In the genomic region with DNA sequence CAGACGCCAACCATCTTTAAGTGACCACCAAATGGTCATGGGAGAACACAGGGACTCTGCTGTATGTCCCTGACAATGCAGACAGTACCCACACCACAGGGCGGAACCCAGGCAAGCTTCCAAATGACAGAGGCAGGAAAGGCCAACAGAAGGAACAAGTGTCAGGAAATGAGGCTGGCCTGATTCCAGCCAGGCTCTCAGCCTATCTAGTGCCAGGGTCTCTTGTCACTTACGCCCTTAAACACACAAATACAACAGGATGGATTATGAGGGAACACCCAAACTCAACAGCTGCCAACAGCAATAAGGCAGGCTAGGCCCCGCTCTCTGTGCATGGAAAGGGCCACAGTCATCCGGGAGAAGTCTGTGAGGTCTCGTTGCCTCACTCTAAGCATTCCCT, we compare ENCODE assay signal across 8 mouse cellular contexts. TPM values are rescaled to one million over a fixed set of nuclear protein-coding genes. Genes with fewer than 3 reads are reported as not detected.
DNase-seq lines count a peak whose midpoint lies in the region; ATAC-seq and TF ChIP-seq lines count a peak whose summit lies in the region.

No protein-coding gene starts in this region.

- no peak for TF ChIP-seq CTCF in heart, adult 2 months (IDR thresholded peaks at IDR 0.05)

- H3K4me2 ChIP-seq in neural tube, embryonic 14.5 days (ENCODE audit: low read depth, low read length): no peak overlapping the region

- peaks cover 7% of the 10 kb centered on the region for H3K36me3 ChIP-seq in heart, adult 2 months (ENCODE audit: control insufficient read depth, insufficient read depth, low read length)
- H3K36me3 ChIP-seq in neural tube, embryonic 14.5 days (ENCODE audit: control insufficient read depth, insufficient read depth, low read length): no peaks in the 10 kb centered on the region

- no peak overlapping the region for H3K4me3 ChIP-seq in heart, adult 2 months
- H3K4me3 ChIP-seq in neural tube, embryonic 14.5 days (ENCODE audit: low read depth, low read length): no peak overlapping the region

- peak; percentile 91; the same call in 1 of the 2 replicates for TF ChIP-seq EP300 in heart, adult 2 months (IDR thresholded peaks at IDR 0.05; ENCODE audit: insufficient read depth, low read depth, low read length)

- H3K4me1 ChIP-seq in heart, adult 2 months (ENCODE audit: control insufficient read depth, insufficient read depth, low read length): peaks cover 60% of the 10 kb centered on the region
- peaks cover 30% of the 10 kb centered on the region for H3K4me1 ChIP-seq in neural tube, embryonic 14.5 days (ENCODE audit: control insufficient read depth, insufficient read depth, low read length)

- no peak; the same call in 1 of the 2 replicates for ATAC-seq in neural tube, embryonic 14.5 days (ENCODE audit: low read depth)
- ATAC-seq in erythroblast, adult 5-6 weeks (replicated peaks; ENCODE audit: low FRiP score, poor library complexity, severe bottlenecking): no peak

- intact Hi-C loops in heart, adult 2 months (cut with DNase I): loop anchor here (2.0 kb wide), 1 partner anchor 22 kb away; no protein-coding TSS in a partner anchor

- H3K9me3 ChIP-seq in neural tube, embryonic 14.5 days (ENCODE audit: control insufficient read depth, low read length): no peaks in the 10 kb centered on the region

- no peaks in the 10 kb centered on the region for H3K27me3 ChIP-seq in heart, adult 2 months (ENCODE audit: control insufficient read depth, insufficient read depth, low read length)
- no peaks in the 10 kb centered on the region for H3K27me3 ChIP-seq in neural tube, embryonic 14.5 days (ENCODE audit: control insufficient read depth, insufficient read depth, low read length)

- H3K27ac ChIP-seq in heart, adult 2 months: peak overlapping the region; percentile 69
- 0 out of 2 replicates have a peak overlapping the region, but pooled peaks have one; percentile 34 for H3K27ac ChIP-seq in neural tube, embryonic 14.5 days (ENCODE audit: low read depth, low read length)

- H3K9ac ChIP-seq in heart, adult 2 months (ENCODE audit: low read depth, low read length): no peak overlapping the region
- H3K9ac ChIP-seq in neural tube, embryonic 14.5 days (replicated peaks; ENCODE audit: low read depth, low read length): no peak overlapping the region

- DNase-seq in layer of hippocampus, adult 9-11 months: peak; percentile 70
- no peak for DNase-seq in layer of hippocampus, adult 9-10 months (ENCODE audit: low spot score)
- DNase-seq in adrenal gland, postnatal 36 days: peak; percentile 79 to 82
- DNase-seq in heart, adult 2 months: peak; percentile 80 to 87
- peak; percentile 79 for DNase-seq in kidney, adult 9 months
- DNase-seq in yolk sac, embryonic 10.5 days (ENCODE audit: low spot score): no peak

- TF ChIP-seq POLR2A in heart, adult 2 months (IDR thresholded peaks at IDR 0.05; ENCODE audit: insufficient read depth, low read depth, low read length): no peak

- peaks cover 11% of the 10 kb centered on the region for H3K79me2 ChIP-seq in heart, adult 2 months (replicated peaks; ENCODE audit: control insufficient read depth, insufficient read depth, low read length)

- 14% methylated on average over 6 of the region's 6 CpGs for WGBS in heart, adult 2 months
- 60% methylated on average over 6 of the region's 6 CpGs for WGBS in neural tube, embryonic 14.5 days

RNA-seq across cellular contexts. Expression of a gene that starts 57.8 kb away (rescaled TPM):
- total RNA-seq in adrenal gland, postnatal 36 days (2021): 10 to 100 TPM; 55.5 to 88.7 TPM
- 10 to 100 TPM; 56.7 to 56.8 TPM for total RNA-seq in heart, adult 2 months (2021)
- polyA plus RNA-seq in heart, adult 2 months (2012; rRNA removed): 34.9 and 46.0 TPM in 2 replicates
- 16.8 and 17.7 TPM in 2 replicates for polyA plus RNA-seq in neural tube, embryonic 14.5 days (2014; fragmentation: Nextera tagmentation; extraction: Ambion mirVana)
- total RNA-seq in erythroblast, adult 5-6 weeks (2015; ENCODE audit: low replicate concordance): 8.8 and 10.8 TPM in 2 replicates
- total RNA-seq in erythroblast, adult 5-6 weeks (2017; ENCODE audit: low replicate concordance): 2.8 and 3.4 TPM in 2 replicates

Comparison
In these comparisons a context has a peak if more than half of its experiments do, and no peak if none do; other contexts are left out.
1. DNase-seq: peak in layer of hippocampus, adult 9-11 months (single experiment), adrenal gland, postnatal 36 days (2 of 2), heart, adult 2 months (2 of 2) and kidney, adult 9 months (single experiment); none in layer of hippocampus, adult 9-10 months (single experiment) and yolk sac, embryonic 10.5 days (single experiment).
2. RNA of a gene that starts 57.8 kb away (total RNA-seq): 55.5 to 88.7 TPM in adrenal gland, postnatal 36 days and 56.7 to 56.8 TPM in heart, adult 2 months; 2.8 to 10.8 TPM in erythroblast, adult 5-6 weeks; every median in the first group is over 4 times any median in the second.